8 mouse cellular contexts compared by ENCODE assay signal in genomic region chr8:94013026-94013612, GRCm38 (mm10). TPM values are rescaled to one million over a fixed set of nuclear protein-coding genes. Genes with fewer than 3 reads are reported as not detected.
DNase-seq lines count a peak whose midpoint lies in the region; ATAC-seq and TF ChIP-seq lines count a peak whose summit lies in the region.

No protein-coding gene starts in this region.

- peak; percentile 50 for DNase-seq in kidney, adult 2 months
- no peak for DNase-seq in kidney, postnatal 10 days
- peak; percentile 6 for DNase-seq in adipocyte (ENCODE audit: low spot score)
- no peak for DNase-seq in hindbrain, embryonic 11.5 days (ENCODE audit: low spot score)
- no peak for DNase-seq in right cerebral cortex, postnatal 10 days (ENCODE audit: low spot score in 2 of 2)
- no peak for DNase-seq in ovary, adult 18-20 months (ENCODE audit: low spot score)

- H3K27me3 ChIP-seq in kidney, adult 2 months (replicated peaks; ENCODE audit: control insufficient read depth, insufficient read depth, low read length) = no peaks in the 10 kb centered on the region
- no peaks in the 10 kb centered on the region for H3K27me3 ChIP-seq in hindbrain, embryonic 11.5 days (ENCODE audit: control insufficient read depth, insufficient read depth, low read length)
- H3K27me3 ChIP-seq in midbrain, embryonic 13.5 days = no peaks in the 10 kb centered on the region

- TF ChIP-seq CTCF in kidney, adult 2 months (conservative IDR thresholded peaks at IDR 0.05; ENCODE audit: insufficient read depth, insufficient read length, low read depth, low read length) = no peak

- H3K4me2 ChIP-seq in hindbrain, embryonic 11.5 days (replicated peaks; ENCODE audit: low read depth, low read length) = peak overlapping the region; percentile 89
- peak overlapping the region; percentile 88 for H3K4me2 ChIP-seq in midbrain, embryonic 13.5 days (replicated peaks)

- 31% methylated on average over 7 of the region's 7 CpGs for whole genome bisulfite sequencing in kidney, adult 2 months
- WGBS in hindbrain, embryonic 11.5 days = 42% methylated on average over 7 of the region's 7 CpGs
- 46% methylated on average over 7 of the region's 7 CpGs for WGBS in midbrain, embryonic 13.5 days

- H3K4me1 ChIP-seq in kidney, adult 2 months (ENCODE audit: control insufficient read depth, insufficient read depth, low read length) = peaks cover 25% of the 10 kb centered on the region
- H3K4me1 ChIP-seq in hindbrain, embryonic 11.5 days (replicated peaks; ENCODE audit: control insufficient read depth, insufficient read depth, low read length) = 0 out of 2 replicates have a peak, but pooled peaks cover 3% of the 10 kb centered on the region
- H3K4me1 ChIP-seq in midbrain, embryonic 13.5 days (replicated peaks) = peaks cover 34% of the 10 kb centered on the region

- ATAC-seq in hindbrain, embryonic 11.5 days (ENCODE audit: low FRiP score) = no peak
- no peak for ATAC-seq in midbrain, embryonic 13.5 days
- no peak for ATAC-seq in erythroid progenitor cell, adult 5-6 weeks (replicated peaks; ENCODE audit: low FRiP score, poor library complexity, severe bottlenecking)

- H3K9me3 ChIP-seq in hindbrain, embryonic 11.5 days (ENCODE audit: control insufficient read depth, low read length) = no peaks in the 10 kb centered on the region
- H3K9me3 ChIP-seq in midbrain, embryonic 13.5 days = no peaks in the 10 kb centered on the region

- H3K27ac ChIP-seq in kidney, adult 2 months (ENCODE audit: insufficient read depth, low read depth, low read length) = peak overlapping the region; percentile 69
- peak overlapping the region; percentile 94 for H3K27ac ChIP-seq in hindbrain, embryonic 11.5 days (ENCODE audit: low read depth, low read length)
- peak overlapping the region; percentile 97 for H3K27ac ChIP-seq in midbrain, embryonic 13.5 days

- H3K4me3 ChIP-seq in kidney, adult 2 months (ENCODE audit: insufficient read depth, low read depth, low read length) = peak overlapping the region; percentile 96
- peak overlapping the region; percentile 87 for H3K4me3 ChIP-seq in hindbrain, embryonic 11.5 days (ENCODE audit: low read depth, low read length)
- peak overlapping the region; percentile 97 for H3K4me3 ChIP-seq in midbrain, embryonic 13.5 days (replicated peaks)

- no peak for TF ChIP-seq POLR2A in kidney, adult 2 months (IDR thresholded peaks at IDR 0.05; ENCODE audit: low read depth, low read length)

- H3K9ac ChIP-seq in hindbrain, embryonic 11.5 days (ENCODE audit: low read depth, low read length) = peak overlapping the region; percentile 98
- peak overlapping the region; percentile 98 for H3K9ac ChIP-seq in midbrain, embryonic 13.5 days (replicated peaks)

- H3K36me3 ChIP-seq in kidney, adult 2 months (ENCODE audit: control insufficient read depth, insufficient read depth, low read length) = no peaks in the 10 kb centered on the region
- no peaks in the 10 kb centered on the region for H3K36me3 ChIP-seq in hindbrain, embryonic 11.5 days (ENCODE audit: control insufficient read depth, insufficient read depth, low read length)
- H3K36me3 ChIP-seq in midbrain, embryonic 13.5 days = peaks cover 4% of the 10 kb centered on the region; the same call in 1 of the 2 replicates

RNA-seq across cellular contexts. Expression of gene Amfr, which starts 0.5 kb away (rescaled TPM):
- 171 and 204 TPM in 2 replicates for polyA plus RNA-seq in kidney, adult 2 months (2012; rRNA removed)
- polyA plus RNA-seq in hindbrain, embryonic 11.5 days (2014; fragmentation: Nextera tagmentation; extraction: Ambion mirVana) = 49.3 and 58.1 TPM in 2 replicates
- 58.1 and 64.7 TPM in 2 replicates for polyA plus RNA-seq in midbrain, embryonic 13.5 days (2015; fragmentation: Nextera tagmentation; extraction: Ambion mirVana)
- 51.5 and 53.2 TPM in 2 replicates for total RNA-seq in erythroid progenitor cell, adult 5-6 weeks (2015; ENCODE audit: low replicate concordance)
- total RNA-seq in erythroid progenitor cell, adult 5-6 weeks (2017; ENCODE audit: low replicate concordance) = 129 and 190 TPM in 2 replicates

RNA-seq across cellular contexts. Expression of gene Nudt21, which starts 23.7 kb away (rescaled TPM):
- polyA plus RNA-seq in kidney, adult 2 months (2012; rRNA removed) = 19.6 and 22.1 TPM in 2 replicates
- polyA plus RNA-seq in hindbrain, embryonic 11.5 days (2014; fragmentation: Nextera tagmentation; extraction: Ambion mirVana) = 152 and 164 TPM in 2 replicates
- polyA plus RNA-seq in midbrain, embryonic 13.5 days (2015; fragmentation: Nextera tagmentation; extraction: Ambion mirVana) = 137 and 138 TPM in 2 replicates
- 33.2 and 80.1 TPM in 2 replicates for total RNA-seq in erythroid progenitor cell, adult 5-6 weeks (2015; ENCODE audit: low replicate concordance)
- total RNA-seq in erythroid progenitor cell, adult 5-6 weeks (2017; ENCODE audit: low replicate concordance) = 38.6 and 88.1 TPM in 2 replicates

RNA-seq across cellular contexts. Expression of gene Ogfod1, which starts 23.9 kb away (rescaled TPM):
- polyA plus RNA-seq in kidney, adult 2 months (2012; rRNA removed) = 6.6 and 8.7 TPM in 2 replicates
- 12.4 and 14.2 TPM in 2 replicates for polyA plus RNA-seq in hindbrain, embryonic 11.5 days (2014; fragmentation: Nextera tagmentation; extraction: Ambion mirVana)
- 13.4 and 15.4 TPM in 2 replicates for polyA plus RNA-seq in midbrain, embryonic 13.5 days (2015; fragmentation: Nextera tagmentation; extraction: Ambion mirVana)
- 10.1 and 19.3 TPM in 2 replicates for total RNA-seq in erythroid progenitor cell, adult 5-6 weeks (2015; ENCODE audit: low replicate concordance)
- total RNA-seq in erythroid progenitor cell, adult 5-6 weeks (2017; ENCODE audit: low replicate concordance) = 2.4 and 5.0 TPM in 2 replicates

Comparison
In these comparisons a context has a peak if more than half of its experiments do, and no peak if none do; other contexts are left out.
1. DNase-seq: peak in kidney, adult 2 months (single experiment) and adipocyte (single experiment); none in kidney, postnatal 10 days (single experiment), hindbrain, embryonic 11.5 days (single experiment), right cerebral cortex, postnatal 10 days (0 of 2) and ovary, adult 18-20 months (single experiment).
2. Peak in every context shown above with its lines, with median percentiles within 50 percentile points of each other: H3K27ac ChIP-seq and H3K4me3 ChIP-seq.